Mouse (Mus musculus) T-helper 17 cell (primary cell): ENCODE measurements around the gene 2310011J03Rik.

Source experiments
- in situ Hi-C, 2 experiments: fragments of 300-600 bp; cut with MboI, MseI; formaldehyde crosslinking; loops; 1 replicate in 1 of 2; 2 replicates in 1 of 2; pipeline ENCODE4 v1.15.1; 2025; ENCODE audit warnings: high pct_unique_total_duplicates in 2 of 2

The 2310011J03Rik gene

DNA sequence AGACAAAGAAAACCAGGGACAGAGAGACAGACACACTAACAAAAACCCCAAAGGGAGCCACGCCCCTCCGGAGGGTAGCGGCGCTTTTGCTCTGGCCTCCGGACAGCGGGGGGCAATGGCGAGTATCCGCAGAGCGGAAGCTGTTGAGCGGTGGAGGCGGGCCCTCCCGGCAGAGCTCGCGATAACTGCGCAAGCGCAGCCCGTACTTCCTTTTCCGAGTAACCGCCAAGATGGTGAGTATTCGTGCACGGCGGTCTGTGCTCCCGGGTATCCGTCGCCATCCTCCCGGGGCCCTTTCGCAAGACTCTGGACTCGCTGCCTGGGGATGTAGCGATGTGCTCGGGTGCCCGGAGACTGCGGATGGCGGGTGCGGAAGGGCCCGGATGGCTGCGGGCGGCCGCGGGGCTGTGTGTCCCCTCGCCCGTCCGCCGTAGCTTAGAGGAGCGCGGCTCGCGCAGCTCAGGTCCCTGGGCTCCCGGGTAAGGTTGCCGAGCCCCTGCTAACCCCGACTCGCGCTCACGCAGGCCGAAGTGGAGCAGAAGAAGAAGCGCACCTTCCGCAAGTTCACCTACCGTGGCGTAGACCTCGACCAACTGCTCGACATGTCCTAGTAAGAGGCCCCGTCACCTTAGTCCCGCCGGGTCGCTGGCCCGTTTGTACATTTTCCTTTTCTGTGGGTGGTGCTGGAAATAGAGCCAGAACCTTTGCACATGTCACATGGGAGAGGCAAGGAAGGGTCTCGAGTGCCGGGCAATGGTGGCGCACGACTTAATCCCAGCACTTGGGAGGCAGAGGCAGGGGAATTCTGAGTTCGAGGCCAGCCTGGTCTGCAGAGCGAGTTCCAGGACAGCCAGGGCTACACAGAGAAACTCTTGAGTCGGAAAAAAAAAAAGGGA is 27.8 kb downstream of the 2310011J03Rik start, which contains the start of gene Rps15:
Gene Rps15 (plus strand): TSS at position 203 of the 896 bp plus-strand sequence.
- in situ Hi-C loops, result no loop called here

DNA sequence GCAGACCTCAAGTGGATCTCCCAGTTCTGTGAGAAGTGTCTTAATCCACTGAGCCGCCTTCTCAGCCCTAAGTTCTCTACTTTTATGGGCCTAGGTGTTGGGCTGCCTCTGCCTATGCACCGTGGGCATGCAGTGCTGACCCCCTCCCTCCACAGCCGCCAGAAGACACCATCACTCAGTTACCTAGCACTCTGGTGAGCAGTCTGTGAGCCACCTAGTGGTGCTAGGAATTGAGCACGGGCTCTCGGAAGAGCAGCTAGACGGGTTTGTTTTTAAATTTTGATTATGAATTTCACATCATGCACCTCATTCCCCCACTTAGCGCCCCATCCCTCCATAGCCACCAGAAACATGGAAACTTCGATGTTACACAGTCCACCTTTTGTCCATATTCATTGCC is 31.7 kb downstream of the 2310011J03Rik start:
- in situ Hi-C loops, result no loop called here

DNA sequence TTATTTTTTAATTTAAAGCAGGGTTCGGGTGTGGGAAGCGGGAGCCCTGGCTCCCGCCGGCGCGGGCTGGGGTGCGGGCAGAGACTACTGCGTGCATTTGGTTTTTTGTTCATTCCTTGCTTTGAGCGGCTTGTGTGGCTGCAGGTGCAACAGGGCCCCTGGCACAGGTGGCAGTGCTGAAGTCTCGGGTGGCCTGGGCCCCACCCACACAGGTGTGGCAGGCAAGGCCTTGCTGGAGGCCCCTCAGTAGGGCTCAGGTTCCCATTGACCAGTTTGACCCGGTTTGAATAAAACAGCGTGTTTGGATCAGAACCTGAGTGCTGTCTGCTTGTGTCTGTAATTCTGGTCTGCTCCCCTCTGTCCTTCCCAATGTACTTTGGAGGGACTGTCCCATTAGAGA is 32.2 kb downstream of the 2310011J03Rik start:
- in situ Hi-C loops, result no loop called here

DNA sequence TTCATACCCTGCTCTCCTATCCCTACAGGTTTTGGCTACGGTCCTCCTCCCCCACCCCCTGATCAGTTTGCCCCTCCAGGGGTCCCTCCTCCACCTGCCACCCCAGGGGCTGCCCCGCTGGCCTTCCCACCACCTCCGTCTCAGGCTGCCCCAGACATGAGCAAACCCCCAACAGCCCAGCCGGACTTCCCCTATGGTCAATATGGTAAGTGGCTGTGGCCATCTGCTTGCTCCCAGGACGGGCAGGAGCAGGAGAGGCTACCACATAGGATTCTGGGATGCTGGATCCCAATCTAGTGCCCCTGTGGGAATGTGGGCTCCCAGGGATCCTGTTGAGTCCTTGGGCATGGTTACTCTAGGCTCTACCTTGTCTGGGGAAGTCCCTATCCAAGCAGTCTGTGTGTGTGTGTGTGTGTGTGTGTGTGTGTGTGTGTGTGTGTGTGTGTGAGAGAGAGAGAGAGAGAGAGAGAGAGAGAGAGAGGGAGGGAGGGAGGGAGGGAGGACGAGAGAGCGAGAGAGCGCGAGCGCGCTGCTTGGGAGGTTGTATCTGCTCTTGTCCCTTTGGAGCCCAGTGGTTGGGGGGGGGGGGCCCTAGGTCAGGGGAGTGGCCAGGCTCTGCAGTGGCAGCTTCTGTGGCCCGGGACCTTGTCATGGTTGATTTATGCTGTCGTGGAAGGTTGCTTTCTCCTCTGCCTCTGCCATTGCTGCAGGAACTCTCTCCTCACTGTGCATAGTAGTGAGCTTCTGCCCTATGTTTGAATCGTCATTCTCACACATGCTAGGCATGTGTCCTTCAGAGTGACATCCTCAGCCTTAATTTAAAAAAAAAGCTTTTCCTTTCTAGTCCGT is 34.9 kb downstream of the 2310011J03Rik start:
- in situ Hi-C loops, result no loop called here

DNA sequence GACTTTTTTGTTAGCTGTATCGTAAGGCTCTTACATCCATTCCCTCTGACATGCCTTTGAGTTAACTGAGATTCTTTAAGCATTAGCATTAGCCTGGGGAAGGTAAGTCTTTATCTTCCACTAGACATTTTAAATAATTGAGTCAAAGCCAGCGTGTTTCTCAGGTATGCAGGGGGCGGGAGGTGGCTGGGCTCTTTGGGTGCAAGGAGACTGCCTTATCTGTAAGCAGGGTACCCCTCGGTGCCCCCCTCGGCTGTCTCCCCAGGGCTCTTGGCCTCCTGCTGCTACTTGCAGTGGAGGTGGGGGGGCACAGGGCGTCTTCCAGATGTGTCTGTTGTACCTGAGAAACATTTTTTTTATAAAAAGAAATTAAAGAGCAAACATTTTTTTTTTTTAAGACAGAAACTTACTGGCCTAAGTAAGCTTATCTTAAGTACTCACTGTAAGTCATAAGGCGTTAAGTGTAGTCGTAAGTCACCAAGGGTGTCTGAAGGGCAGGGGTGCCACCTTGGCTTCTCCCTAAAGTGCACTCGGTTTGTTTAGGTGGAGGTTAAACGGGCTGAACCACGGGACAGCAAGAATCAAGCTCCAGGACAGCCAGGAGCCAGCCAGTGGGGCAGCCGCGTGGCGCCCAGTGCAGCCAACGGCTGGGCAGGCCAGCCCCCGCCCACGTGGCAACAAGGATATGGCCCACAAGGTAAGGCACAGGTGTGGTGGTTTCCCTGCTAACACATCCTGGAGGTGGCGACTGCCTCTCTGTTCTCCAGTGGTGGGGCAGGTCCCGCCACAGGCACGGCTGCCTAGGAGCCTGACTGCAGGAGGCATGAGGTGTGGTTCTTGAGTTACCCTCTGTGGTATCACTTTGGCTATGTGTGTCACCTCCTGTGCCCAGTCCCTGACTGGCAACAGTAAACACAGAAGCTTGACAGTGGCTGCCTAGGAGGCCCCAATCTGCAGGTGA is 37.6 kb downstream of the 2310011J03Rik start:
- in situ Hi-C loops, result no loop called here

DNA sequence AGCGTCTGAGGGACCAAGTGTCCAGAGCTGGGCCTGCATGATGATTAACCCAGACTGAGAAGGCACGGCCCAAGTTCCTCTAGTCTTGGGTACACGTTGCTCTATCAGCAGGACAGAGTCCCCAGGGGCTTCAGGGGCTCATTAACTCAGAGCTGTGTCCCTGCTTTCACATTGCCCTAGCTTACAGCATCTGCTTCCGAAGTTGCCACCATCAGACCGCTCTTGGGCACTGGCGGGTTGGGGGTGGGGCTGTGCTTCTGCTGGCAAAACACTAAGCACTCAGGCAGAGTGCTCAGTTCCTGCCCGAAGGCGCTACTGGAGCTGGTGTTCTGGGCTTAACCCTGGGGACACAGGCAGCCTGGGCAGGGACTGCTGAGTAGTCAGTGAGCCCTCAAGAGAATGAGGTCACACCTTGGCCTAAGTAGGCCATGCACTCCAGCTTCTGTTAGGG is 38.4 kb downstream of the 2310011J03Rik start:
- in situ Hi-C loops, result no loop called here

DNA sequence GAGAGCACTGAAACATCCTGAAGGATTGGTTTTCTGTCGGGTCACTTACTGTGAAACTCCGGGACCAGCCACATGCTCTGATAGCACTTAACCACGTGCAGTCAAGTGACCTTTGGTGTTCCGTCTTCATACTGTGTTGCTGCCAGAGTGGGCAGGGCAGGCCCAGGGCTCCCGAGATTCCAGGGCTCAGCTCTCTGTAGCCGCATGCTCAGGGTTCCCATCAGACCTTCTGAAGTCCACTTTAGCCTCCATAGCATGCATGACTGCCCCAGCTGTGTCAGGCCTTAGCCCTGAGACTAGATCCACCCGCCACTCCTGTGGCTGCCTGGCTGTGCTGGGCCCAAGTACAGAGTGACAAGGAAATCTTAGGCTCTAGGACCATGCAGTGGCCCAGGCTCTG is 39.0 kb downstream of the 2310011J03Rik start:
- in situ Hi-C loops, result no loop called here

DNA sequence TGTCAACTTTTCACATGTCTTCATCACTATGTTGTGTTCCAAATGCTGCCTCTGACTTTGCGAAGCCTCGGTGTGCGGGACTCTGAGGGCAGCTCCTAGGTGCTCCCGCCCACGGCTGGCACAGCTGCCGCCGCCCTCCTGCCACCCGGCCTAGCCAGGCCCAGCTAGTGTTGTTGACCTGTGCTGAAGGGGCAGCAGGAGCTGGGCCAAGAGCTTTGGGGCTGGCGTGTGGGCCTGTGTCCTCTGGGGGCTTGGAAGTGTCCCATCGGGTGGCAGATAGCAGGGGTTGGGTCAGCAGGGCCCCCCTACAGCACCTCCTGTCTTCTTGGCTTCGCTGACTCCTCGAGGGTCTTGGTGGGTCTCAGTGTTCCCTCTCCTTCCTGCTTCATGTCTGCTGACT is 41.1 kb downstream of the 2310011J03Rik start:
- in situ Hi-C loops, result no loop called here

DNA sequence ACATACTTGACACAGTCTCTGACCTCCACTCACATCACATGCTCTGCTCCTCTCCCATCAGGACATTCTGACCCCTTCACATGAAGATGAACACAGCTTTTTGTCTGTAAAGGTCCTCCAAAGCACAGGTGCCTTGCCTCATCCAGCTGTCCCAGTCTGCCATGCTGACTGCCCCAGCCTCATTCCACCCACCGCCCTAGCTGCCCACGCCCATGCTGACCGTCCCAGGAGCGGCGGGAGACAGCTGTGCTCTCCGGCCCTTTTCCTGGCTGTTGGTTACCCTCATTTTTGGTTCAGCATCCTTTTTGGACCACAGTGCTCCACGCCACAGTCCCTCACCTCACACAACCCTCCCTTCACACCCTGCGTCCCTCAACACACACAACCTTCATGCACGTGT is 41.9 kb downstream of the 2310011J03Rik start:
- in situ Hi-C loops, result no loop called here

DNA sequence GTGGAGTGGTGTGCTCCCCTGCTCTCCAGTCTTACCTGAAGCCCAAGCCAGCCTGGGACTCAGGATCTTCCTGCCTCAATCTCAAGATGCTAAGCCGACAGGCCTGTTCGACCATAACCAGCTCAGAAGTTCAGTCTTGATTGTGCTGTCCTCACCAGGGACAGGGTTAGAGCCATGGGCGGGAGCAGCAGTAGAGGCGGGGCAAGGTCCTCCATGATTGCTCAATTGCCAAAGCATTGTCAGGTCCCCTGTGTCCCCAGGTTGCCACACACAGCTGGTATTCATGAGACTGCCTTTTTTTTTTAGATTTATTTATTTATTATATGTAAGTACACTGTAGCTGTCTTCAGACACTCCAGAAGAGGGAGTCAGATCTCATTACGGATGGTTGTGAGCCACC is 44.1 kb downstream of the 2310011J03Rik start:
- in situ Hi-C loops, result no loop called here

DNA sequence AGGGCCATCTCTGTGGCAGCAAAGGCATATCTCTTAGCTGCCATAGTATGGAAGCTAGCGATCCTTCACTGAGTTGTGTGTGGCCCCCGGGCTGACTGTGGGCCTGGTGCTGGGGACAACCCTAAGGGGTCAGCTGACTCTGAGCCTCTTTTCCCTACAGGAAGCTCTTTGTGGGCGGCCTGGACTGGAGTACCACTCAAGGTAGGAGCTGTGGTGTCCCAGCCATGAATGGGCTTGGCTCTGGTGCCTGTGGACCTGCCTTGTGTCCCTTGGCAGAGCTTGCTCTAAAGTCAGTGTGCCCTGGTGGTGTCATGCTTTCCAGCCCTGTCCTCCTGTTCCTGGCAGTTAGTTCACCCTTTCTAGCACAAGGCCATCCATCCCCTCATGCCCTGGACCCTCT is 46.5 kb downstream of the 2310011J03Rik start:
- in situ Hi-C loops, result no loop called here

DNA sequence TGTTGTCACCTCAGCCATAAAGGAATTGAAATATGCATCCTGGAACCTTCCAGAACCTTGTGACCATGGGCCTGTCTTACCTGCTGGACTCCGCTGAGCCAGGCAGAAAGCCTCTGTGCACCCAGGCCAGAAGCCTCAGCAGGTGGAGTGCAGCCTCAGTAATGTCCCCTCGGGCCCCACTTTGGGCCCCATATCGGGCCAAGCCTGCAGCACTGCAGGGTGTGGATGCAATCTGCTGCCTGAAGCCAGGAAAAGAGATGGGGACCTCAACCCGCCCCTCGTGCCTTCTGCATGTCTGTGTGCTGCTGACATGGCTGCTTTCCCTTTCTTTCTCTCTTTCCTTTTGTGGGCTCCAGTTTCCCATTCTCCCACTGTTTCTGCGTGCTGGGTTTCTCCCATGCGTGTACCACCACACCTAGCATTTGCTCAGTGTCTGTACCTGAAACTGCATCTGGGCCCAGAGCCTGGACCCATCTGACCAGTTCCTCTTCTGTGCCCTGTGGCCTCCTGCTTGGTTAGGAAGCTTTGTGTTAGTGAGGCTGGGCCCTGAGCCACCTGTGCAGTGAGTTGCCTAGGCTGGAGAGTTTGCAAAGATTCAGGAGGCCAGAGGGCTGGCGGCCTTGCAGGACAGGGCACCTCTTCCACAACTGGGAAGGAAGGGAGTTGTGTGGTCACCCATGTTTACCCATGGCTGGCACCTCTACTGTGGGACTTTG is 48.3 kb downstream of the 2310011J03Rik start:
- in situ Hi-C loops, result no loop called here

DNA sequence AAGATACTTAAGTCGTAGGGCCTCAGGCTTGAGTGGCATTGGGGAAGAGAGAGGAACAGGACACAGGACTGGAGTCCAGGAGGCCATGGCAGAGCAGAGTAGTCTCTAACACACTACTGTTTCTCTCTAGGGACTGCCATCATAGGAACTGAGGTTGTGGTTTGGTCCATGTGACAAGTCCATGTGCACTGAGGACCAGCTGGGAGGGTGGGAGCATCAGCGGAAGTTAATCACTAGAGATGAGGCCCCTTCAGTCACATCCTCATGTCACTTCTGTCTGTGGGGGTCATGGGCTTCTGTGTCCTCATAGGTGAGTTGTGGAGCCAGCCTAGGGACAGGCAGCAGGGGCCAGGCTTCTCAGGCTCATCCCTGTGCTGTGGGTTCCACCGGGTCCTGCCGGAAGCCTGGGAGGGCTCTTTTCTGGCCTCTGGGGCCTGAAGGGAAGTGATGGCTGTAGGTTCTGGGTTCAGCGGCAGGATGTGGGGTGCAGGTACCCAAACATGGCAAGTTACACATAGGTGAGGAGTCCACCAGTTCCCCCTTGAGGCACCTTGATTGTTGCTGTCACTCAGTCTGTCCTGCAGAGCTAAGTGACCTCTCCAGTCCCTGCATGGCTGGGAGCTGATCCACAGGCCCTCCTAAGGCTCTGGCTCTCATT is 49.0 kb downstream of the 2310011J03Rik start:
- in situ Hi-C loops, result no loop called here

DNA sequence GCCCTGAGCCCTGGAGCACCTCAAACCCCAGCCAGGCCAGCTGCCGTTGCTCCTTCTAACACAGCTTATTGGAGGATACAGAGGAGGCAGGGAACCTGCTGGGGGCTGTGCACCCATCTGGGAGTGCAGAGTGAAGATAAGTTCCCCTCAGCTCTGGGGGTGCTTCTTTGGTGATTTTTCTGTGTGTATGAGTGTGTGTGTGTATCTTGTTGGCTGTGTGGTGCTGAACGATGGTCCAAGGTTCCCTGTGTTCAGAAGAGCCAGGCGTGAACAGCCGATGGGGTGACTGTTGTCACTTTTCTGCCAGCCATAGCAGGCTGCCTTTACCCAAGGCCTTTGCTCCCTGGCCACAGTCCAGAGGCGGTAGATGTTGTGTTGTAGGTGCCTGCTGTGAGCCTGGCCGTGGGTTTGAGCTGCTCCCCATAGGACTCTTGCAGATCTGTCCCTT is 49.6 kb downstream of the 2310011J03Rik start:
- in situ Hi-C loops, result no loop called here

DNA sequence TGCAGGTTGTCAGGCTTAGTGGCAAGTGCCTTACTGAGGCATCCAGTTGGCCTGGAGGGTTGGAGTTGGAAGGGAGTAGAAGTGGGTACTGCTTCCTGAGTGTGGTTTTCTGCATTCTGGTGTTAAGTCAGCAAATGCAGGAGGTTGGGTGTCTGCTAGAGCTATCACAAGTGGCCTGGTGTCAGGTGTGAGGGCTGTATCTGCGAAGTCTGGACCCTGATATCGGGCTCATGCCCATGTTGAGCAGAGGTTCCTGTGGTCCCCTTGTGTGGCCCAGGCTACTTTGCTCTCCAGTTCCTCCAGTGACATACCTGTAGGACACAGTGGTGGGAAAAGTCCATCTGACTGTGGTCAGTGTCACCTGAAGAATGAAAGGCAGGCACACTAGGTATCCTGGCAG is 50.2 kb downstream of the 2310011J03Rik start:
- in situ Hi-C loops, result no loop called here
